Mouse (Mus musculus): ENCODE results near the gene Acox3. TPM values are rescaled to one million over a fixed set of nuclear protein-coding genes. Genes with fewer than 3 reads are reported as not detected.
"Not testable (repeated sequence)": the region's sequence is repeated elsewhere in the genome, so short reads cannot be mapped to it uniquely, and the experiment has no call there.

The Acox3 gene
- polyA plus RNA-seq, 1 experiment from 2014 or later = 15.1 TPM

GRCm38 (mm10) chr5:35583221-35583783, 462 bp downstream of the Acox3 start:
- DNase-seq (ENCODE audit: low spot score) = no peak
- peak; percentile 8; the same call in 1 of the 2 replicates for ATAC-seq (replicated peaks; ENCODE audit: low FRiP score, low TSS enrichment, low read depth)
- H3K4me2 ChIP-seq (ENCODE audit: low read length) = peak overlapping the region; percentile 86
- WGBS = 3% methylated on average over 17 of the region's 17 CpGs
- H3K27ac ChIP-seq (ENCODE audit: low read depth) = peak overlapping the region; percentile 55; the same call in 1 of the 2 replicates
- H3K9ac ChIP-seq (ENCODE audit: low read length) = peak overlapping the region; percentile 58
- H3K4me3 ChIP-seq (ENCODE audit: low read depth, low read length) = peak overlapping the region; percentile 77
- H3K9me3 ChIP-seq (ENCODE audit: control insufficient read depth, low read length) = no peaks in the 10 kb centered on the region
- peaks cover 9% of the 10 kb centered on the region; the same call in 1 of the 2 replicates for H3K4me1 ChIP-seq (replicated peaks; ENCODE audit: control insufficient read depth, insufficient read depth, low read length)
- H3K36me3 ChIP-seq (ENCODE audit: control insufficient read depth, insufficient read depth, low read length) = 0 out of 2 replicates have a peak, but pooled peaks cover under 1% of the 10 kb centered on the region
- H3K27me3 ChIP-seq (replicated peaks; ENCODE audit: control insufficient read depth, insufficient read depth, low read length) = no peaks in the 10 kb centered on the region

GRCm38 (mm10) chr5:35584259-35584658, 1.4 kb downstream of the Acox3 start:
- not testable (repeated sequence) for H3K36me3 ChIP-seq (ENCODE audit: control insufficient read depth, insufficient read depth, low read length); H3K27ac ChIP-seq (ENCODE audit: low read depth); H3K9me3 ChIP-seq (ENCODE audit: control insufficient read depth, low read length); DNase-seq (ENCODE audit: low spot score); H3K27me3 ChIP-seq (replicated peaks; ENCODE audit: control insufficient read depth, insufficient read depth, low read length); H3K4me1 ChIP-seq (replicated peaks; ENCODE audit: control insufficient read depth, insufficient read depth, low read length); ATAC-seq (replicated peaks; ENCODE audit: low FRiP score, low TSS enrichment, low read depth); H3K4me3 ChIP-seq (ENCODE audit: low read depth, low read length); H3K4me2 ChIP-seq (ENCODE audit: low read length); H3K9ac ChIP-seq (ENCODE audit: low read length)
- WGBS = 96% methylated on average over 2 of the region's 2 CpGs

- no peak overlapping the region for H3K9ac ChIP-seq (ENCODE audit: low read length)
- no peak overlapping the region for H3K4me3 ChIP-seq (ENCODE audit: low read depth, low read length)
- no peak for DNase-seq (ENCODE audit: low spot score)
- H3K4me2 ChIP-seq (ENCODE audit: low read length) = no peak overlapping the region
- no peak overlapping the region for H3K27ac ChIP-seq (ENCODE audit: low read depth)
- no peaks in the 10 kb centered on the region for H3K27me3 ChIP-seq (replicated peaks; ENCODE audit: control insufficient read depth, insufficient read depth, low read length)
- peaks cover 9% of the 10 kb centered on the region for H3K9me3 ChIP-seq (ENCODE audit: control insufficient read depth, low read length)
- 94% methylated on average over 4 of the region's 4 CpGs for WGBS
- ATAC-seq (replicated peaks; ENCODE audit: low FRiP score, low TSS enrichment, low read depth) = no peak
- H3K4me1 ChIP-seq (replicated peaks; ENCODE audit: control insufficient read depth, insufficient read depth, low read length) = no peaks in the 10 kb centered on the region
- peaks cover 34% of the 10 kb centered on the region for H3K36me3 ChIP-seq (ENCODE audit: control insufficient read depth, insufficient read depth, low read length)
Observed at GRCm38 (mm10) chr5:35591497-35591896, 8.7 kb downstream of the Acox3 start.

GRCm38 (mm10) chr5:35592081-35592736, 9.4 kb downstream of the Acox3 start:
- H3K4me1 ChIP-seq (replicated peaks; ENCODE audit: control insufficient read depth, insufficient read depth, low read length) = no peaks in the 10 kb centered on the region
- H3K27me3 ChIP-seq (replicated peaks; ENCODE audit: control insufficient read depth, insufficient read depth, low read length) = no peaks in the 10 kb centered on the region
- DNase-seq (ENCODE audit: low spot score) (no peak), ATAC-seq (replicated peaks; ENCODE audit: low FRiP score, low TSS enrichment, low read depth) (no peak)
- peaks cover 34% of the 10 kb centered on the region for H3K36me3 ChIP-seq (ENCODE audit: control insufficient read depth, insufficient read depth, low read length)
- peaks cover 9% of the 10 kb centered on the region for H3K9me3 ChIP-seq (ENCODE audit: control insufficient read depth, low read length)
- no peak overlapping the region for H3K27ac ChIP-seq (ENCODE audit: low read depth)
- WGBS = 86% methylated on average over 21 of the region's 21 CpGs
- no peak overlapping the region for H3K4me2 ChIP-seq (ENCODE audit: low read length)
- no peak overlapping the region for H3K9ac ChIP-seq (ENCODE audit: low read length)
- no peak overlapping the region for H3K4me3 ChIP-seq (ENCODE audit: low read depth, low read length)

- WGBS = 60% methylated on average over 4 of the region's 4 CpGs
- no peak overlapping the region for H3K27ac ChIP-seq (ENCODE audit: low read depth)
Observed at GRCm38 (mm10) chr5:35592824-35593223, 10.0 kb downstream of the Acox3 start.

GRCm38 (mm10) chr5:35593272-35593671, 10.4 kb downstream of the Acox3 start:
- ATAC-seq (replicated peaks; ENCODE audit: low FRiP score, low TSS enrichment, low read depth) (no peak), DNase-seq (ENCODE audit: low spot score) (no peak)
- 85% methylated on average over 6 of the region's 6 CpGs for WGBS
- H3K36me3 ChIP-seq (ENCODE audit: control insufficient read depth, insufficient read depth, low read length) = peaks cover 34% of the 10 kb centered on the region
- no peak overlapping the region for H3K27ac ChIP-seq (ENCODE audit: low read depth)
- H3K4me1 ChIP-seq (replicated peaks; ENCODE audit: control insufficient read depth, insufficient read depth, low read length) = no peaks in the 10 kb centered on the region
- H3K9ac ChIP-seq (ENCODE audit: low read length) = no peak overlapping the region
- H3K27me3 ChIP-seq (replicated peaks; ENCODE audit: control insufficient read depth, insufficient read depth, low read length) = no peaks in the 10 kb centered on the region
- H3K4me2 ChIP-seq (ENCODE audit: low read length) = no peak overlapping the region
- no peak overlapping the region for H3K4me3 ChIP-seq (ENCODE audit: low read depth, low read length)
- H3K9me3 ChIP-seq (ENCODE audit: control insufficient read depth, low read length) = peaks cover 9% of the 10 kb centered on the region

More at GRCm38 (mm10) chr5:35592824-35593223, 10.0 kb downstream of the Acox3 start:
- Histone ChIP-seq H3K4me1 (replicated peaks; ENCODE audit: control insufficient read depth, insufficient read depth, low read length) (no peaks in the 10 kb centered on the region), H3K9me3 (ENCODE audit: control insufficient read depth, low read length) (peaks cover 9% of the 10 kb centered on the region), H3K4me2 (ENCODE audit: low read length) (no peak overlapping the region), H3K36me3 (ENCODE audit: control insufficient read depth, insufficient read depth, low read length) (peaks cover 34% of the 10 kb centered on the region), H3K9ac (ENCODE audit: low read length) (no peak overlapping the region), H3K4me3 (ENCODE audit: low read depth, low read length) (no peak overlapping the region), H3K27me3 (replicated peaks; ENCODE audit: control insufficient read depth, insufficient read depth, low read length) (no peaks in the 10 kb centered on the region)
- no peak for ATAC-seq (replicated peaks; ENCODE audit: low FRiP score, low TSS enrichment, low read depth)
- no peak for DNase-seq (ENCODE audit: low spot score)

- peaks cover 28% of the 10 kb centered on the region for H3K36me3 ChIP-seq (ENCODE audit: control insufficient read depth, insufficient read depth, low read length)
- 93% methylated on average over 4 of the region's 4 CpGs for WGBS
- no peak for ATAC-seq (replicated peaks; ENCODE audit: low FRiP score, low TSS enrichment, low read depth)
Observed at GRCm38 (mm10) chr5:35594768-35595167, 11.9 kb downstream of the Acox3 start.

GRCm38 (mm10) chr5:35595706-35596105, 12.9 kb downstream of the Acox3 start:
- H3K9ac ChIP-seq (ENCODE audit: low read length) = no peak overlapping the region
- no peak; the same call in 1 of the 2 replicates for ATAC-seq (replicated peaks; ENCODE audit: low FRiP score, low TSS enrichment, low read depth)
- 22% methylated on average over 4 of the region's 4 CpGs for WGBS

More at GRCm38 (mm10) chr5:35594768-35595167, 11.9 kb downstream of the Acox3 start:
- Histone ChIP-seq H3K9ac (ENCODE audit: low read length) (no peak overlapping the region), H3K4me3 (ENCODE audit: low read depth, low read length) (no peak overlapping the region), H3K4me2 (ENCODE audit: low read length) (no peak overlapping the region), H3K9me3 (ENCODE audit: control insufficient read depth, low read length) (peaks cover 9% of the 10 kb centered on the region), H3K4me1 (replicated peaks; ENCODE audit: control insufficient read depth, insufficient read depth, low read length) (no peaks in the 10 kb centered on the region), H3K27ac (ENCODE audit: low read depth) (no peak overlapping the region), H3K27me3 (replicated peaks; ENCODE audit: control insufficient read depth, insufficient read depth, low read length) (no peaks in the 10 kb centered on the region)
- no peak for DNase-seq (ENCODE audit: low spot score)

More at GRCm38 (mm10) chr5:35595706-35596105, 12.9 kb downstream of the Acox3 start:
- peak overlapping the region; percentile 48; the same call in 1 of the 2 replicates for H3K27ac ChIP-seq (ENCODE audit: low read depth)
- H3K4me1 ChIP-seq (replicated peaks; ENCODE audit: control insufficient read depth, insufficient read depth, low read length) = no peaks in the 10 kb centered on the region
- peaks cover 5% of the 10 kb centered on the region; the same call in 1 of the 2 replicates for H3K9me3 ChIP-seq (ENCODE audit: control insufficient read depth, low read length)
- peaks cover 27% of the 10 kb centered on the region for H3K36me3 ChIP-seq (ENCODE audit: control insufficient read depth, insufficient read depth, low read length)
- no peaks in the 10 kb centered on the region for H3K27me3 ChIP-seq (replicated peaks; ENCODE audit: control insufficient read depth, insufficient read depth, low read length)
- H3K4me2 ChIP-seq (ENCODE audit: low read length) = no peak overlapping the region
- H3K4me3 ChIP-seq (ENCODE audit: low read depth, low read length) = no peak overlapping the region
- DNase-seq (ENCODE audit: low spot score) = peak; percentile 93
